Mouse (Mus musculus): Measurements from ENCODE around the gene Mark2. TPM values are rescaled to one million over a fixed set of nuclear protein-coding genes. Genes with fewer than 3 reads are reported as not detected.

The Mark2 gene
- polyA plus RNA-seq, 1 experiment from 2014 or later: 39.6 TPM

- no peak overlapping the region for H3K27ac ChIP-seq (ENCODE audit: low read depth, low read length)
- H3K9ac ChIP-seq (ENCODE audit: low read depth, low read length): no peak overlapping the region
- no peaks in the 10 kb centered on the region for H3K4me1 ChIP-seq (replicated peaks; ENCODE audit: control insufficient read depth, insufficient read depth, low read length)
- H3K27me3 ChIP-seq (replicated peaks; ENCODE audit: control insufficient read depth, insufficient read depth, low read length): no peaks in the 10 kb centered on the region
- TF ChIP-seq CTCF (IDR thresholded peaks at IDR 0.05; ENCODE audit: low read depth): no peak
- no peak overlapping the region for H3K4me3 ChIP-seq (ENCODE audit: low read depth, low read length)
- H3K4me2 ChIP-seq (replicated peaks; ENCODE audit: low read depth): no peak overlapping the region
- WGBS: 43% methylated on average over 7 of the region's 7 CpGs
- ATAC-seq: no peak; the same call in 1 of the 2 replicates
- H3K9me3 ChIP-seq (ENCODE audit: control insufficient read depth): no peaks in the 10 kb centered on the region
- peaks cover 49% of the 10 kb centered on the region for H3K36me3 ChIP-seq (ENCODE audit: control insufficient read depth, insufficient read depth)
Measured at GRCm38 (mm10) chr19:7275131-7275789, 66.4 kb downstream of the Mark2 start.

- Histone ChIP-seq H3K27me3 (replicated peaks; ENCODE audit: control insufficient read depth, insufficient read depth, low read length) (no peaks in the 10 kb centered on the region), H3K27ac (ENCODE audit: low read depth, low read length) (no peak overlapping the region; the same call in 1 of the 2 replicates), H3K9ac (ENCODE audit: low read depth, low read length) (no peak overlapping the region), H3K4me3 (ENCODE audit: low read depth, low read length) (no peak overlapping the region), H3K9me3 (ENCODE audit: control insufficient read depth) (no peaks in the 10 kb centered on the region), H3K36me3 (ENCODE audit: control insufficient read depth, insufficient read depth) (peaks cover 43% of the 10 kb centered on the region), H3K4me1 (replicated peaks; ENCODE audit: control insufficient read depth, insufficient read depth, low read length) (peaks cover under 1% of the 10 kb centered on the region; the same call in 1 of the 2 replicates), H3K4me2 (replicated peaks; ENCODE audit: low read depth) (no peak overlapping the region)
- 87% methylated on average over 13 of the region's 13 CpGs for WGBS
- TF ChIP-seq CTCF (IDR thresholded peaks at IDR 0.05; ENCODE audit: low read depth): no peak
- no peak for ATAC-seq
Measured at GRCm38 (mm10) chr19:7274326-7274990, 67.2 kb downstream of the Mark2 start.

- Histone ChIP-seq H3K27ac (ENCODE audit: low read depth, low read length) (no peak overlapping the region), H3K4me3 (ENCODE audit: low read depth, low read length) (no peak overlapping the region), H3K9me3 (ENCODE audit: control insufficient read depth) (no peaks in the 10 kb centered on the region), H3K36me3 (ENCODE audit: control insufficient read depth, insufficient read depth) (peaks cover 33% of the 10 kb centered on the region), H3K9ac (ENCODE audit: low read depth, low read length) (no peak overlapping the region), H3K4me1 (replicated peaks; ENCODE audit: control insufficient read depth, insufficient read depth, low read length) (peaks cover 9% of the 10 kb centered on the region; the same call in 1 of the 2 replicates), H3K27me3 (replicated peaks; ENCODE audit: control insufficient read depth, insufficient read depth, low read length) (no peaks in the 10 kb centered on the region), H3K4me2 (replicated peaks; ENCODE audit: low read depth) (no peak overlapping the region)
- peak; percentile 49 for TF ChIP-seq CTCF (IDR thresholded peaks at IDR 0.05; ENCODE audit: low read depth)
- no peak for ATAC-seq
- 94% methylated on average over 4 of the region's 4 CpGs for WGBS
Measured at GRCm38 (mm10) chr19:7273486-7273885, 68.2 kb downstream of the Mark2 start.

- Histone ChIP-seq H3K4me1 (replicated peaks; ENCODE audit: control insufficient read depth, insufficient read depth, low read length) (peaks cover 17% of the 10 kb centered on the region), H3K9ac (ENCODE audit: low read depth, low read length) (0 out of 2 replicates have a peak overlapping the region, but pooled peaks have one; percentile 68), H3K9me3 (ENCODE audit: control insufficient read depth) (no peaks in the 10 kb centered on the region), H3K36me3 (ENCODE audit: control insufficient read depth, insufficient read depth) (0 out of 2 replicates have a peak, but pooled peaks cover 6% of the 10 kb centered on the region), H3K27me3 (replicated peaks; ENCODE audit: control insufficient read depth, insufficient read depth, low read length) (no peaks in the 10 kb centered on the region), H3K27ac (ENCODE audit: low read depth, low read length) (no peak overlapping the region), H3K4me3 (ENCODE audit: low read depth, low read length) (peak overlapping the region; percentile 67), H3K4me2 (replicated peaks; ENCODE audit: low read depth) (peak overlapping the region; percentile 99)
- no peak for TF ChIP-seq CTCF (IDR thresholded peaks at IDR 0.05; ENCODE audit: low read depth)
- no peak for ATAC-seq
- WGBS: 20% methylated on average over 11 of the region's 11 CpGs
Measured at GRCm38 (mm10) chr19:7269290-7270044, 72.2 kb downstream of the Mark2 start.

GRCm38 (mm10) chr19:7268722-7269090 lies 73.0 kb downstream of the Mark2 start:
- TF ChIP-seq CTCF (IDR thresholded peaks at IDR 0.05; ENCODE audit: low read depth): peak; percentile 87
- Histone ChIP-seq H3K4me1 (replicated peaks; ENCODE audit: control insufficient read depth, insufficient read depth, low read length) (peaks cover 17% of the 10 kb centered on the region), H3K9ac (ENCODE audit: low read depth, low read length) (peak overlapping the region; percentile 68), H3K27me3 (replicated peaks; ENCODE audit: control insufficient read depth, insufficient read depth, low read length) (no peaks in the 10 kb centered on the region), H3K4me2 (replicated peaks; ENCODE audit: low read depth) (peak overlapping the region; percentile 99), H3K9me3 (ENCODE audit: control insufficient read depth) (no peaks in the 10 kb centered on the region), H3K4me3 (ENCODE audit: low read depth, low read length) (peak overlapping the region; percentile 67), H3K36me3 (ENCODE audit: control insufficient read depth, insufficient read depth) (no peaks in the 10 kb centered on the region), H3K27ac (ENCODE audit: low read depth, low read length) (no peak overlapping the region)
- peak; percentile 37 for ATAC-seq
- WGBS: under 1% methylated on average over 28 of the region's 30 CpGs

Measured in intestine, postnatal 0 days (tissue).